Mouse (Mus musculus): ENCODE results near the gene Brpf3.
A peak's percentile ranks its signal among the peaks of the same experiment; 100 is the strongest.
"Not testable (repeated sequence)": the region's sequence is repeated elsewhere in the genome, so short reads cannot be mapped to it uniquely, and the experiment has no call there.

The Brpf3 gene

DNA sequence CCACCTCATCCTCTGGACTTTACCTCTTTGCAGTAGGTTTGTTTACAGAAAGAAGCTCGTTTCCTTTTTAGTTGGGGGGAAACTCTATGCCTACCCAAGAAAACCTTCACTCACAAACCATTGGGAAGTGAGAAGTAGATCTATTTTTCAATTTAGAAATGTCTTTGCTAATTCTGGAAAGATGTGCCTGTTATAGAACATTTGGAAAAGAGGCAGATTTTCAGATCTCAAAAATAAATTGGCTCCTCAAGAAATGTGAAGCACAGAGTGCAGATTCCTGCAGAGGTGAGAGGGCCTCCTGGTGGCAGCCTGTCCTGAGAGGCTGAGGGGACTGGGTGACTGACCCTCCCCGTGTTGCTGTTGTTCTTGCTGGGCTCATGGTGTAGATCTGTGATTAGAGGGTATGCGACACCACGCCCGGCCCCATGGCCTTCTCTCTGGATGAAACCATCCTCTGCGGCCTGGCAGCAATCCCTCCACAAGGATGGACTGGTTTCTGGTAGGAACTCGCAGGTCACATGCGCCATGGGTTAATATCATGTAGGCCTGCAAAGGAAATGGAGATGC is 26.9 kb downstream of the Brpf3 start:
- no peak for DNase-seq (ENCODE audit: low spot score)

DNA sequence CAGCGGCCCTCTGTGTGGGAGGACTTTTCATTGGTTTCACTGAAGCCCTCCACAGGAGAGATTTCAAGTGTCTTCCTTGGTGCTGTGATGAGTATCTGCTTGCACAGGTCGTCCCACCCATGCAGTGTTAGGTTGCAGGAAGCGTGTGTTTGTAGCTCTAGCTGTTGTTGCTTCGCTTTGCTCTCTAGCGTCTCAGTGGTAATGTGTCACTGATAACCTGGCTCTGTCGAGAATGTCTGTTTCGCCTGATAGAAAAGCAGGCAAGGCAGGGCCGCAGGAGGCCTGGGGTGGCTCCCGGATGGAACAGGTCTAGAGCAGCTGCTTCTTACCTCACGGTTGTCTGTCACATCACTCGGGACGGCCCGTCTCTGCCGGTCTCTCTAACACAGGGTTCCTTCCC is 28.2 kb downstream of the Brpf3 start:
- no peak for DNase-seq (ENCODE audit: low spot score)

DNA sequence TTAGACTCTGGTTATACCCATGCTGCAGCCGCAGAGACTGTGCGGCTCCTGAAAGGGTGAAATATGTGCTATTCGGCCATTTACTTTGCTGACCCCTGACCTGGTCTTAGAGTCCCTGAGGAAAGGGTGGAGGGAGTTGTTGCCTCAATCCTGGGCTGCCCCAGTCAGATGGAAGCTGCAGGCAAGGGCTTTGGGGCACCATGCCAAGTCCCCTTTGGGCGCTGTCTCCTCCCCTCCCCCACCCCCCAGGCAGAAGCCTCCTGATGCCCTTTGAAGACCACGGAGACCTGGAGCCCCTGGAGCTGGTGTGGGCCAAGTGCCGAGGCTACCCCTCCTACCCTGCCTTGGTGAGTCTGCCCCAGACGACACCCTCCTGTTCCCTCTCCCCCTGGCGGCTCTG is 30.2 kb downstream of the Brpf3 start:
- no peak for DNase-seq (ENCODE audit: low spot score)

DNA sequence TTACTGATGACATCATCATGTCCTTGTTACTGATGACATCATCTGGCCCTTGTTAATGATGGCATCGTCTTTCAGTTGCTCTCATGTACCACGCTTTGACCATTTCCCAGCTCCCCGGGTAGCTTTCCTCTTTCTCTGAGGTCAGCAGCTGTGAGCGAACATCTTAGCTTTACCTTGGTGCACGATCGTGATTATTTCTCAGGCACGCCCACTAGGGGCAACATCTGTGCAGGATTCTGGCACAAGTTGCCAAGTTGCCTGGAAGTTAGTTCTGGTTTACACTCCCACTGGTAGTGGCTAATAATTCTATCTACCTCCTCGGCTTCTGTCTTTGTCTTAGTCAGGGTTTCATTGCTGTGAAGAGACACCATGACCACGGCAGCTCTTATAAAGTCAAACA is 31.1 kb downstream of the Brpf3 start:
- no peak for DNase-seq (ENCODE audit: low spot score)

DNA sequence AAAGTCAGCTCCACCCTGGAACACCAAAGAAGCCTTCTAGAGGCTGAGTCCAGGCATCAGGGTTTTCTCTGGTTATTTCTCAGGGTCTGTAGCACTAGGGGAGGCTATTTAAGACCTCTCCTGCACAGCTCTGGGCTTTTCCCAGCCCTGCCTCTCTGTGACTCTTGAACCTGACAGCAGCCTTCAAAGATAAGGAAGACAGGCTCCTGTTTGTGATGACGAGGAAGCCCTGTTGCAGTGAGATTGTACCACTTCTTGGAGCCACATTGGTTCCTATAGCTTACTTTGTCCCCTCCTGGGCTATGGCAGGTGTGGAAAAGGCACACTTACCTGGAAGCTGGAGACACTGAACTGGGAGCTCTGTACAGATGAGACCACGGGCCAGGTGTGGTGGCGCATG is 32.0 kb downstream of the Brpf3 start:
- no peak for DNase-seq (ENCODE audit: low spot score)

DNA sequence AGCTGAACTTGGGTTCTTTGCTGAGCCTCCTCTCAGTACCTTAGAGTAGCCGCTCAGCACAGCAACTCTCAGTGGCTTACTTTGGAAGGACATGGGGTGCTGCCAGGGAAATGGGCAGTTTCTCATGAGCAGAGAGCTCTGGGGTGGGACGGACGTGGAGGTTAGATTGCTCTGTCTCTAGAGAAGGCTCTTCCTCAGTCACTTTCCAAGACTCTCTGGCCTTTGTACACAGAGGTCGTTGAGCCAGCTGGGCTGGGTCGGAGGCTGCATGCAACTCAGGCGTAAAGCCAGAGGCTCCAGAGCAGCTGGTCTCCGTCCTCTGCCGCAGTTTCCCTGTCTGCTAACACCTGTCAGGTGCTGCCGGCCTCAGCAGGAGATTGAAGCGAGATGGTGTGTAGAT is 33.8 kb downstream of the Brpf3 start:
- DNase-seq (ENCODE audit: low spot score) = no peak

DNA sequence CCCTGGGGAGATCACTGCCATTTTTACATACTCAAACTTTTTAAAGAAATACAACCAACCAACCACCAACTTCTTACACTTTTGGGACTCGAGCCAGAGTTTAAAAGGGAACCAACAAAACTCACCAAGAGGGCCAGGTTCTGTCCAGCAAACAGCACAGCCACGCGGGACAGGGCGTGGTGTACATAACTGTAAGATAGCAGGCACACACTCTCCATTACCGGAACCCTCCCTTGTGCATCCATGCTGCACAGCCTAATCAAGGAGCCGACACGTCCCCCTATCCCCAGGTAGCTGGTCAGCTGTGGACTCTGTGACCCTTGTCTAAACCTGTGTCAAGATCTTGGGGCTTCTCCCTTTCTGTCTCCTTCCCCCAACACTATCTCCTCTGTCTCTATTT is 37.0 kb downstream of the Brpf3 start:
- DNase-seq (ENCODE audit: low spot score) = no peak

DNA sequence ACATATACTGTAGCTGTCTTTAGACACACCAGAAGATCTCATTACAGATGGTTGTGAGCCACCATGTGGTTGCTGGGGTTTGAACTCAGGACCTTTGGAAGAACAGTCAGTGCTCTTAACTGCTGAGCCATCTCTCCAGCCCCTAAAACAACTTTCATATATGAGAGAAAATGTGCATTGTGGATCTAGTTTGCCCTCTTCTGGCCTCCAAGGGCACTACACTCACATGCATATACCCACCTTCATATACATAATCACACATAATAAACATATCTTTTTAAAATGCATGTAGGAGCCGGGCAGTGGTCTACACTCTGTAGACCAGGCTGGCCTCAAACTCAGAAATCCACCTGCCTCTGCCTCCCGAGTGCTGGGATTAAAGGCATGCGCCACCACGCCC is 41.1 kb downstream of the Brpf3 start:
- DNase-seq (ENCODE audit: low spot score) = not testable (repeated sequence)

DNA sequence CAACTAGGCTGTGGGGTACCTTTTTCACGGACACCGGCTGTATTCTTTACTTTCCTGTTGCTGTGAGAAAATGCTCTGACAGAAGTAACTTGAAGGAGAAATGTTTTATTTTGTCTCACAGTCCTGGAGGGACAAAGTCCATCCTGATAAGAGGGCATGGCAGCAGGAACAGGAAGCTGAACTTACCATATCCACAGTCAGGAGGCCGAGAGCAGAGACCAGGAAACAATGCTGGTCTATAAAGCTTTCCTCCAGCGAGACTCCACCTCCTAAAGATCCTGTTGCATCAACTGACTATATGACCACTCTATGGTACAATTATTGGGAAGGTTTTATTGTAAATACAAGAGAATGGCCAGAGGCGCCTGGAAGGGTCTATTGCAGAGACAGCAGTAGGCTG is 42.8 kb downstream of the Brpf3 start:
- no peak for DNase-seq (ENCODE audit: low spot score)

DNA sequence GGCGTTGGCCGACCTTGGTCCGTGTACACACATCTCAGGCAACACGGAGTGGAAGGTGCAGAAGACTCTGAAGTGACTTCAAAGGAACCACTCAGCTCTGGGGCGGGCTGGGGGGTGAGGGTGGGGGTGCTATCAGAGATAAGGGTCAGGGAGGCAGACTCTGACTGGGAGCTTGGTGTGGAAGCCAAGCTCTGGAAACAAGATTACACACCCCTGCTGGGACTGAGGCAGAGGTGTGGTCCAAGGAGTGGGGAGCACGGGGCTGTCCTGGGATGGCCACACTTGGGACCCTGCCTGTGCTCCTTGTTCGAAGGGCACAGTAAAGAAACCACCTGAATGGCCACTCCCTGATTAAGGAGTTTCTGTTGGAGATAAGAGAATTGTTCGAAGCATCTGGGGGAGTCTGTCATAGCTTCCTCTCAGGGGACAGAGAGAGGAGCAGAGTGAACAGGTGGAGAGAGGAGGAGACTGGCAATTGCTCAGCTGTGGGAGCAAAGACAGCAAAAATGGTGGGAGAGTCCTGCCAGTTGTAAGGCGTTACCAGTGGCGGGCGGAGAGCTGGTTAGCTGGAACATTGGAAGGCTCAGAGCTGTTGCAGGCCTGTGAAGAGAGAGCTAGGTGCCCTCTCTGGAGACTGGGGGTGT is 46.2 kb downstream of the Brpf3 start:
- no peak for DNase-seq (ENCODE audit: low spot score)

DNA sequence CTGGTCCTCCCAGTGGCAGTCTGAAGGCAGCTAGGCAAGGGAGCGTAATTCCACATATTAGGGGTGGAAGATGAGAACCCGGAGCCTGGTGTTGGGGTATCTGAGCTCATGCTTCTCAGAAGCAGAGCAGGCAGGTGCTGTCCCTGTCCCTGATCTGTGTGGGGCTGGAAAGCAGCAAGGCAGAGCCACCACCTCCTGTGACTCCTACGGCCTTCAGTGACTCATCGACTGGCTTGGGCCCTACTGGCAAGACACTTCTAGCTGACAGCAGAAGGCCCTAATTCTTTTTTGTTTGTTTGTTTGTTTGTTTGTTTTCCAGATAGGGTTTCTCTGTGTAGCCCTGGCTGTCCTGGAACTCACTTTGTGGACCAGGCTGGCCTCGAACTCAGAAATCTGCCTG is 49.6 kb downstream of the Brpf3 start:
- DNase-seq (ENCODE audit: low spot score) = no peak

DNA sequence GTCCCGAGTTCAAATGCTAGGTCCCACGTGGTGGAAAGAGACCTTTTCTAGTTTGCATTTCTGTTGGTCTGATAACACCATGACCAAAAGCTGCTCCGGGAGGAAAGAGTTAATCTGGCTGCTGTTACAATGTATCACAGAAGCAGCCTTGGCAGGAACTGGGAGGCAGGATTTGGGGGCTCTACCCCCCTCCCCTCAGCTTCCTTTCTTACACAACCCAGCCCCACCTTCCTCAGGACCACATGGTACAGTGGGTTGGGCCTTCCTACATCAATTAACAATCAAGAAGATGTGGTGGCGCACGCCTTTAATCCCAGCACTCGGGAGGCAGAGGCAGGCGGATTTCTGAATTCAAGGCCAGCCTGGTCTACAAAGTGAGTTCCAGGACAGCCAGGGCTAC is 53.5 kb downstream of the Brpf3 start:
- no peak for DNase-seq (ENCODE audit: low spot score)

DNA sequence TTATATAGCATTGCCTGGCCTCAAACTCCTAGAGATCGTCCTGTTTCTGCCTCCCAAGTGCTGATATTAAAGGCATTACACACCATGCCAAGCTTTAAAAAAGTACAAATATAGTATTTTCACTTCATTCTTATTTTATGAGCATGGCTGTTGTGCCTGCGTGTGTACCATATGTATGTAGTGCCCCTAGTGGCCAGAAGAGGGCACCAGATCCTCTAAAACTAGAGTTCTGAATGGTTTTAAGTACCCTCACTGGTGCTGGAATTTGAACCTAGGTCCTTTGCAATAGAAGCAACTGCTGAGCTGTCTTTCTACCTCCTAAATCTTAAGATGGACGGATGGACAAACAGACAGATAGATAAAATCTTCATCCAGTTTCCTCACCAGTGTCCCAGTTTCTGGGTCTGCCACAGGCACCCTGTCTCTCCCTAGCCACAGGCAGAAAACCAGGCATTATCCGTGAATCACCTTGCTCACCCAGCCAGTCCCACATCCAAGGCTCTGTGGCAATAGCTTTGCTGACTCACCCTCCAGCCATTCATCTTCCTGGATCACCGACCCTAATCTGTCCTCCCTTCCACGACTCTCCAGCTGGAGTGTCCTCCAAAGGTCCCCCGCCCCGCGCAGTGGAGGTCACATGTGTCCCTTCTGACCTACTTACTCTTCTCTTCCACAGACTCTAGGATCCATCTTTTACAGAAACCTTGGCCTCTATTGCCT is 54.4 kb downstream of the Brpf3 start:
- DNase-seq (ENCODE audit: low spot score) = no peak

DNA sequence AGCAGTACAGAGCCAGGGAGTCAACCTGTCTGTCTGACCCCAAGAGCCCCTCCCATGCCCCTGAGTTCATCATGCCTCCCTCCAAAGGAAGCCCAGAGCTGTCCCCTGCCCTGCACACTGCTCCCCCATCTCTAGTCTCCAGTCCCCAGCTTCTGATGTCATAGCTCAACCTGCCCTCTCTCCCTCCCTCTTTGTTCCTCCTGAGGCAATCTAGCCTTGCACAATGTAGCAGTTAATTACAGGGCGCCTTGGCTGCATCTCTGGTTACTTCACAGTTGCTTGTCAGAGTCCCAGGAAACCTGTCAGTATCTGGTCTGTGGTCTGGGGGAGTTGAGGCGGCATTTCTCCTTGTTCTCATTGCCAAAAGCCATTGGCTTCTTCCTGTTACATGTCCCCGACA is 55.1 kb downstream of the Brpf3 start:
- peak; percentile 31 for DNase-seq (ENCODE audit: low spot score)

DNA sequence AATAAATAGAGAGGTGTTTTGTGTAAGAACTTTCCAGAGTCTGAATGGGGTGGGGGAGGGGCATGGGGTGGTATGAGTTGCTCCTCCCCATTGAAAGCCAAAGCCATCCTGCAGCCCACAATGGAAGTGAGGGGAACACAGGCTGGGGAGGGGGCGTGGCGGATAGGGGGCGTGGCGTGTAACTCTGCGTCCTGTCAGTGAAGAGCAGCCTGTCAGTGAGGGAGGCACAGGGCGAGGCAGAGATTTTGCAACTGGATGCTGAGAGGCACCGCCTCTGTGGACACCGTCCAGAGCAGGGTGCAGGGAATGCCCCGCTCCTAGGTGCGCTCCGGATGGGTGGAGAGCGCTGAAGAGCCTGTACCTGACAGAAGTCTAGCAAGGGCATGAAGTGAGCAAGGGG is 57.3 kb downstream of the Brpf3 start, which contains the start of gene Pnpla1:
TSS of gene Pnpla1 (plus strand) at position 207 of the 400 bp plus-strand sequence.
- DNase-seq (ENCODE audit: low spot score) = no peak

DNA sequence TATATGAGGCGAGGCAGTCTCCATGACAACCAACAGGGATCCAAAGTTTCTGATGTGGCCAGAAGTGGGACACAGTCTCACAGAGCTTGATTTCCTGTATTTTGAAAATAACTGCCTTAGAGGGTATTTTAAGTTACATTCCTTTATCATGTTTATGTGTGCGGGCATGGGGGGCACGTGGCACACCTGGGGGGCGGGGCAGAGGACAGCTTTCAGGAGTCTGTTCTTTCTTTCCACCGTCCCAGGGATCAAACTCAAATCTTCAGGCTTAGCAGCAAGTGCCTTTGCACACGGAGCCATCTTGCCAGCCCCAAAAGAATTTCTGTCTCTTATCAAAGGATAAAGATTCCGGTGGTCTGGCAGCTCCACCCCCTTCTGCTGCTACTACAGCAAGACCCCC is 63.0 kb downstream of the Brpf3 start:
- no peak for DNase-seq (ENCODE audit: low spot score)

DNA sequence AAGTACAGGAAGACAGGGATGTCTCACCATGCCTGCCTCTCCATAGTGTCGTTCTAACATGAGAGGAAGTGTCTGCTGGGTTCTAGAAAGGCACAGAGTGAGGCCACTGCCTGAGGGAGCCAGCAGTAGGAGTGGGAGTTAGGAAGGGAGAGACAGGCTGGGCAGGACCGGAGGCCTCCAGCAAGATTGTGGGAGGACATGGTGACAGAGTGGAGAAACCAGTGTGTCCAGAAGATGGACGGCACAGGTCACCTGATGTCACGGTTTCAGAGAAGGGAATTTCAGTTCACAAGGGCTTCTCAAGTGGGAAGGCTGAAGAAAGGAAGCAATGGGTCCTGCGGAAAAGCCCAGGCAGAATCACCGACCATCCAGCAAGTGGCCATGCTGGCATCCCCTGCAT is 63.6 kb downstream of the Brpf3 start:
- DNase-seq (ENCODE audit: low spot score) = no peak

DNA sequence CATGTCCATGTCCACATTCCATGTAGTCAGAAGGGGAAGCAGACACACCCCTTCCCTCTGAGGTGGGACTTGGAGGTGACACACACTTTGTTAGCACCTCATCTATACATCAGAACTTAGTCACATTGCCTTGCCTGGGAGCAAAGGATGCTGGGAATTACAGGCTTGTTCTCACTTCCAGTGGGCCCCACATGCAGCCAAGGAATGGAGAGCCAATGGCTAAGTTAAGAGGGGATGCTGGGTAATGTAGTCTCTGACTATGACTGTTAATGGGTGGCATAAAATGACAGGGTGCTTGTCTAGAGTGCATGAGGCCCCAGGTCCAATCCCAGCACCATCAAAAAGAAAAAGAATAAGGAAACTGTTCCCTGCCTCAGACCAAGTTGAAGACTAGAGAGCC is 66.0 kb downstream of the Brpf3 start:
- DNase-seq (ENCODE audit: low spot score) = no peak

DNA sequence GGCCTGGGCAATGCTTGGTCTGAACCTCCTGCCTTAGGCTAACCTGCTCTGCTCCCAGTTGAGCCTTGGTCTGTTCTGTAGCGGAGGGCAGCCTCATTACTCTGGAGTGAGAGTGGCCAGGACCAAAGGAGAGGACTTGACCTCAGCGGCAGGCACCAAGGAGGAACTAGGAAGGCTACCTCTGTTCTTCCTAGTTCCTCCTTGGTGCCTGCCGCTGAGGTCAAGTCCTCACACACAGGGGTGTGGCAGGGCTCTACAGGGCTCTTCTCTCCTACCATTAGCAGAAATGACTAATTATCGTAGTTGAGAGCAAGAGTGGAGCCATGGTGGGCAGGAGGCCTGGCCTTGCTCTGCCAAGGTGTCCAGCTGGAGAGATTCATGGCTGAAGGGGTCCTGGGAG is 66.5 kb downstream of the Brpf3 start:
- no peak for DNase-seq (ENCODE audit: low spot score)

DNA sequence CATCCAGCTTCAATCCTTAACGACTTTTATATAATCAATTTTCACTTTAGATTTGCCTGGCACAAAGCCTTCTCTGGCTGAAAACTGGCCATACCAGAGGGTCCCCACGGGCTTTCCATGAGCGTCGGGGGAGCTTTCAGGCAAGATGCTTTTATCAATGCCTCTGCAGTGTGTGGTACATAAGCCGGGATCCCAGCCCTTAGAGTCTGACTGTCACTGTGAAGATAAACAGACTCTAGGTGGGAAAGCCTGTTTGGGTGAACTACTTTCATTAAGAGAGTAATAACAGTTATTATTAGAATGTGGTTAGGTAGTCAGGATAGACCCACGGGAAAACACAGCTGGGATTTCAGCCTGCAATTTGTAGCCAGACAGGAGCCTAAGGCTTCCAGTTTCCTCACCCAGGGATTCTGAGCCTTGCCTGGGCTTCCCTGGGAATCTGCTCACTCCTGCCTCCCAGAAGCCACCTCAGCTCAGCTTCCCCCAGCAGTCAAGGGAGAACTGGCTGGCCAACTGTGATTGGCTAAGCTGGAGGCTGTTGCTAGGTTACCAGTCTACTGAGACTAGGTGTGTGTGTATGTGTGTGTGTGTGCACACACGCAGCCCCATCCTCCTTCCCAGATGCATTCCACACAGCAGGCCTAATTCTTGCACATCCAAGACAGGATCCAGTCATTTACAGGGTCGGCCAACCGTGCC is 68.7 kb downstream of the Brpf3 start:
- no peak for DNase-seq (ENCODE audit: low spot score)

DNA sequence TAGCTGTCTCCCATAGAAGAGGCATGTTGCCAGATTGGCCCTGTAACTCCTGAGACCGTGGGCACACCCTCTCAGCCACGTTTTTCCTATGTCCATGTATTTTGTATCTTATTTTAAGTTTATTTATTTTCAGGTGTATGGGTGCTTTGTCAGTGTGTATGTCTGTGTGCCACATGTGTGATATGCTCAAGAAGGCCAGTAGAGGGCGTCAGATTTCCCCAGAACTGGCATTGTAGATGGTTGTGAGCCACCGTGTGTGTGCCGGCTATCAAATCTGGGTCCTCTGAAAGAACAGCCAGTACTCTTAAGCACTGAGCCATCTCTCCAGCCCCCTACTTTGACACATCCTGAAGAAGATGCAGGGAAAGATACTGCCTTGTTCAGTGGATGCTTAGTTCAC is 69.5 kb downstream of the Brpf3 start:
- no peak for DNase-seq (ENCODE audit: low spot score)

DNA sequence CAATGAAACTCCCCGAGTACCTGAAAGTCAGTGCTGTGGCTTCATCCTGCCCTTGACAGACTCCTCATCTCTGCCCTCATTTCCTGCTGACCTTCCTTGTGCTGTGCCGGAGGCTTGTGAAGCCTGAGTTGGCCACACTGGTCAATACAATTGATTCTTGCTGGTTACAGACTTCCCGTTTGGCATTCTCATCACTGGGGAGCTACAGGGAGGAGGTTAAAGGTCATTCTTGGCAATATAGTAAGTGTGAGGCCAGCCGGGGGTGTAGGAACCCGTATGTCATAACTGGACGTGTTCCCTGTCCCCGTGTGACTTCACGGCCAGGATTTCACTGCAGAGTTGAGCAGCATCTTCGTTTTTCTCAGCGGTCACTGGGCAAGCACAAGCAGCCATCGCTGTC is 70.9 kb downstream of the Brpf3 start:
- no peak for DNase-seq (ENCODE audit: low spot score)

DNA sequence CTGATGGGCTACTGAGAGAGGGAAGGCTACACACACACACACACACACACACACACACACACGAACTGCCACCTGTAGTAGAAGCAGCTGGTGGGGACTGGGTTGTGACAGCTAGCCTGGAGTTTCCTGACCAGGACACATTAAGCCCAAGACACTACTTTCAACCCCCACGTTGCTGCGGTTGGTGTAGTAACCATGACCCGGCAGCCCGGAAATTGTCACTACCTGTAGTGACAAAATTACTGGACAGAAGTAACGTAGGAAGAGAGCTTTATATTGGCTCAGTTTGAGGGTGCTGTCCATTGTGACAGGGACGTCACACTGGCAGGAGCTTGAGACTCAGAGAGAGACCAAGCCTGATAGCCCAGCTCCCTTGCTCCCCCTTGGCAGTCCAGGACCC is 71.4 kb downstream of the Brpf3 start:
- no peak for DNase-seq (ENCODE audit: low spot score)

Measured in ovary, postnatal 14 days (tissue).